Mouse (Mus musculus) 3T3-L1 (cell line): ENCODE measurements at regions not wholly inside any gene's neighbourhood (a gene's known extent, or its start where the extent isn't known, plus 50 kb on each side); places are given as distances from the start of the nearest gene placed in this dataset.

Experiments used
- DNase-seq: peaks from one replicate; pipeline ENCODE4 v3.0.0-alpha.2; 2015; ENCODE audit warnings: low read depth, low spot score

DNA sequence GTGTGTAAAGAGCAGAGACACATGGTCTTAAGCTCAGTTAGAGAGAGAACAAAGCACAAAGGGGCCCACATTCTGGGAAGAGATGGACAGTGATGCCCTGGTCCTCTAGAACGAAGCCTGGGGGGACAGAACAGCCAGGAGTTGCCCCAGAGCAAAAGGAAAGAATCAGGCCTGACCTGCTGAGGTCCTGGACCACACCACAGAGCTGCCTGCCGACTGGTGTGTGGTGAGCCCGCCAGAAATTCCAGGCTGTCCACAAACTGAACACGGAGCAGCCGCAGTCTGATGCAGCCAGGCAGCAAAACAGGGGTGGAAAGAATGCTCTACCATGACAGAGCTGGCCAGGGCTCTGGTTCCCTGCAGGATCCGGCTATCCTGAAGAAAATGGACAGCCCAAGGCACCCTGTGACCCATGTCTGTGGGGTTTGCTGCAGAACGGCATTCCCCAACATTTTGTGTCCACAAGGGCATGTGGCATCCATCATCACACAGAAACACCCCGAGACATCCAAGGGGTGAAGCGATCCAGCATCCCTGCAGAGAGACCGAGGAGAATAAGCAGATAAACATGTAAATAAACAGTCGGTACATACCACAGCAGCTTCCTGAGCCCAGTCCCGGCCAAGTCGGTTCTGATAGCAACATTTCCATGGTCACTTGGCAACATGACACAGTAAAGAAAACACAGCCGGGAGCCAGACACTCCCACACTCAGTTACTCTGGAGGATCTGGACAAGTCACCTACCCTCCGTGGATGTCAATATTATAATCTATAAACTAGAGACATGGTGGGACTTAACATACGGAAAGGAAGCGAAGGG is 65.3 kb upstream of the Pomp start:
- DNase-seq, result peak; percentile 42

DNA sequence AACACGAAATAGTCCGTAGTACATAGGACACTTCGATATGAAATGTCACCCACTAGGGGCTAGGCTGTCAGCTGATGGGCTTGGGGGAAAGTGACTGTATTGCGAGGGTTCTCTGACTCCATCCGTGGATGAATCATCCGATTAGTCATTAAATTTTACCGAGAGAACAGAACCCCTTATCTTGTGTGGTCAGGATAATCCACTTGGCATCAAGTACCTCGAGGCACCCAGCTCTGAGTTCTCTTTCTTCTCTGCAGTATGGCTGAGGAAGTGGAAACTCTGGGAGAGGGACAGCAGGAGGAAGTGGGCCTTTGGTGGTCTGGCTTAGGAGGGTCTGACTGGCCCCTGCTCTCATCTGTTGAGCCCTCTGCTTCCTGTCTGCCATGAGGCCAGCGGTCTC is 67.2 kb upstream of the Pomp start:
- peak; percentile 90 for DNase-seq

DNA sequence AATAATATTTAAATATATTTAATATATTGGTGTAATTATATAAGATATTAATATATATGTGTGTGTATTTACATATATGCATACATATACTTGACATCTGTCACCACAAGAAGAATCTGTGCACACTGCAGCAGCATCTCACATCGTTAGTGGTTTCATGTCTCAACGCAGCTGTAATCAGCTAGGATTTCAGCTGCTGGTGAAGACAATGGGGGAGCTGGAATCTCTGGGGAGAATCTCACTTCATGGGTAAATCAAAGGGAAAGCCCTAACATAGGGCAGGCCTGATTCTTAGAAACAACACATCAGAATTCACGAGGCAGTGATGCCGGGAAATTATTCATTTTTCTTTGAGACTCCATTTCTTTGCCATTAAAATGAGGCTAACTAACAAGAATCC is 66.8 kb upstream of the Flt1 start:
- no peak for DNase-seq

DNA sequence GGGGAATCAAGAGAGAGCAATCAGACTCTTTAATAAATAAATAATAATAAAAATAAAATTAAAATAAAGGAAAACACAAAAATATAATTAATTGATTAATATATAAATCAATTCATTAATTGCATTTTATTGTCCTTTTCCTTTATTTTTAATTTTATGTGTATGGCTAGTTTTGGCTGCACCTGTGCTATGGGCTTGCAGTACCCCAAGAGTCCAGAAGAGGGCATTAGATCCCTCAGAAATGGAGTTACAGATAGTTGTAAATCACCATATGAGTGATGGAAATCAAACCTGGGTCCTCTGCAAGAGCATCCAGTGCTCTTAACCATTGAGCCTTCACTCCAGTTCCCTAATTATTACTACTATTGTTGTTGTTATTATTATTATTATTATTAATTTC is 65.3 kb upstream of the Flt1 start:
- DNase-seq, result no peak

DNA sequence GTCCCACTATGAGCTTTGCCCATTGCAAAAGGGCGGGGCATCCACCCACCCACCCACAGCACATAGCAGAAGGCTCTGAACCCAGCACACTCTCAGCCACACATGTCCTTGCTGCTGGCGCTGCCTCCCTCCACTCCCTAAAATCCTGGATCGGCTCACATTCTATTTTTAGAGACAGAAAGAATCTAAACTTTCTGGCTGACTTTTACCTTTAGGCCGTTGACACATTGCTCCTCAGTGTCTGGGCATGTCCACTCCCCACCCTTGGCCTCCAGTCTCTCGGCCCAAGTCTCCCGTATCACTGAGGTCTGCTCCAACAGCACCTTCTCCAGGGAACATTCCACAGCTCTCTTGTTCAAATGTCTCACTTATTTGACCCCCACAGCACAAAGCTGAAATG is 62.7 kb upstream of the Flt1 start:
- peak; percentile 80 for DNase-seq

DNA sequence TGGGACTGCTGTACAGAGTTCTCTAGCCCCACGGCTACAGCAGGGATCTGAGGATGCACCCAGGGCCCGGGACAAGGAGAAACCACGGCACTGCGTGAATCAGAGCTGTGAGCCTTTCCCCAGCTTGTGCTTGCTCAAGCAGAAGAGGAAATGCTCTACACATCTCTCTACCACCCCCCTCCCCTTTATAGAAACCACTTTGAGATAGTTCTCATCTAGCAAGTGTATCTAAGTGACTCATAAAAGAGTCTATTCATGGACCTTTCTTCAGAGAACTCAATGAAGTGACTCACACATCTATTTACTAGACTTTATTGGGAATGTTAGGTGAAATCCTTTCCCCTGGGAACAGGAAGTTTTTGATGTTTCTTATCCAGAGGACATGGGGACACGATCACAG is 61.0 kb upstream of the Flt1 start:
- DNase-seq, result peak; percentile 77

DNA sequence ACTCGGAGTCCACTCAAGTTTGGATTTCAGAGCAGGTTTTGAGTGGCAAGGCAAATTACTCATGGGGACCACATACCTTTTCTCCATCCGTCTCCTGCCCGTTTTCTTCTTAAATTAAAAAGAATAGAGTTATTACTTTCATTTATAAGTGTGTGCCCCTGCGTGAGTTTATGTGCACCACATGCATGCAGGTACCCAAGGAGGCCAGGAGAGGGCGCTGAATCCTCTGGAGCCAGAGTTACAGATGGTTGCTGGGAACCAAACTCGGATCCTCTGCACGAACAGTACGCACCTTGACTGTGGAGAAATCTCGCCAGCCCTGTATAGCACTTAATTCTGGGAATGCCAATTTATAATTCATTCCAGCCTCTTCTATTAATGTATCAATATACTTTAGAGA is 58.3 kb upstream of the Flt1 start:
- no peak for DNase-seq

DNA sequence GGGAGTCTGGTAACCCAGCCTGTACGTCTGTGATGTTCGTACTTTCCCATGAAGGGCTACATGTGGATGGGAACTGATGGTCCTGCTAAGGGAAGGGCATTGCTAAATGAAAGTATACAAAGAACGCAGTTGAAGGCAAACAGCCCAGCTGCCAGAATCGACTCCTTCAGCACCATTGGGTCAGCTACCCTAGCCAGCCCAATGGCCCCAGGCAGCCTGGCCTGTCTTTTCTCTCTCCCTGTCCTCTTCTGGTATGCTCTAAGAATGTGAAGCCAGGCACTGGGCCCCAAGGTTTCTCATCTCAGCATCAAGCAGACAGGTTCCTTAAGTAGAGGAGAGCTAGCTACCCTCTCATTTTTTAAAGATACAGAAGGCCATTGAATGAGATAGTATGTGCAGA is 57.7 kb upstream of the Flt1 start:
- no peak for DNase-seq

DNA sequence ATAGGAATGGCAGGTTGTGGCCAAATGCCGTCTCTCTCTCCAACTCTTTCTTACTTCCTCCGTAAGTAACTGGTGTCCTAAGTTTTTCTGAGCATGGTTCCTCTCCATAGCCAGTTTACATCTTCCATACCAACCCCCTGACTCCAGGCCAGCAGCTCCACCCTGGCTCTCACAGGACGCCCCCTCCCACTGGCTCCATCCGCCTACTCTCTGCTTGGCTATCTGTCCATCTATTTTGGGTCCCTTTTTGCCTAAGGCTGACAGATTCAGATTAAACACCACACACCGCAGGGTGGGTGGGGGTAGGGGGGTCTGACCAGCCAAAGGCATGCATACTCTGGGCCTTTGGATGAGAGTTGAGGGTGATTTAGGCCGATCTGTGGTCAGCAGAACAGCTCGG is 57.0 kb upstream of the Flt1 start:
- no peak for DNase-seq

DNA sequence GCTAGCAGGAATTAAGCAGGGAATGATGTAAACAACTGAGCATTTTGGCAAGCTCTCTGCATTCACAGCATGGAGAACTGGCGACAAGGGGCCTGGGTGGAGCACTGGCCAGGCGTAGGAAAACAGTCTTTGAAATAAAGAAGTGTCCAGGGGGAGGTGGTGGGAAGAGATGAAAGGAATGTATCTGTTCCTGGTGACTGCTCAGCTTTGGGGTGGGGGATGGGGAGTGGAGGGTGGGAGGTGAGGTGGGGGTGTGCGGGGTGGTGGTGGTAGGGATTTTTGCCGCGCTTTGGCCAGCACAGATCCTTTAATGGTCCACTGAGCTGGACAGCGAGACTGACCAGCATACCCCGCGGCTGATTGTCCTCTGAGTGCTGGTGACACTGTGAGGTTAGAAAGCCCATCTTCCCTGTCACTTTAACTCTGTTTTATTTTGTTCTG is 56.5 kb upstream of the Flt1 start:
- no peak for DNase-seq

DNA sequence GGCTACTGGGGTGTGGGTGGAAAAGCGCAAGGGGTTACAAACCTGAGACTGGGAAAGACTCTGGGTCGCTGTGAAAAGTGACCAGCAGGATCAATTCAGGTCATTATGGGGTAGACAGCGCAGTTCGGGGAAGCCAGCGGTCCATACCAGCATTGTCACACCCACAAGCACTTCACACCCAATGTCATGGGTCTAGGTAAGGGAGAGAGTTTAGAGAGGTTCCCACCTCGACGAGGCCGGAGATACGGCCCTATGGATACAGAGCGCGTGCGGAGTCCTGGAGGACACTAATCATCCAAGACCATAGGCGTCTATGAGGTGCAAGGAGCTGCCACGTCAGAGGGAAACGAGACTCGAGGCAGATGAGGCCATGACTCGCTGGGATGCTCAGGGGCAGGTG is 55.4 kb upstream of the Flt1 start:
- no peak for DNase-seq

DNA sequence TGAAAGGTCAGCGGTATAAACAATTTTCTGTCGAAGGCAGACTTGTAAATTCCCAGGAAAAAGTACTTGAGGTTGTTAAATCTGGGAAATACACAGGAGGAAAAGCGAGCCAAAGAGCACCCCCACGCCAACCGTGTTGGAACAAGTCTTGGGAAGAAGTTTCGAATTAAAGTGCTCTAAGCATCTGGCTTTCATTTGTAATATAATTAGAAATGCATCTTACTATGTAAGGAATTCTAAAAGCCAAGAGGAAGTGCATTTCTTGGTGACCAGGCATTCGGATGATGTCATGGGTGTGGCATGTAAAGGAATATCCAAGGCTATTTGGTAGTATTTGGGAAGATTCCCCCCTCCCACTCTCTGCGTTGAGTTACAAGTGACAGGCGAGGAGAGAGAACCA is 52.7 kb upstream of the Flt1 start:
- DNase-seq, result peak; percentile 98
